Mouse (Mus musculus): ENCODE results near the gene Zbtb16. TPM values are rescaled to one million over a fixed set of nuclear protein-coding genes. Genes with fewer than 3 reads are reported as not detected.

Zbtb16 gene
- total and polyA plus RNA-seq, 2 experiments from 2014 or later, result 6.8 to 13.5 TPM

- Histone ChIP-seq H3K4me2 (ENCODE audit: low read depth, low read length) (no peak overlapping the region), H3K27ac (no peak overlapping the region), H3K4me3 (ENCODE audit: low read length) (no peak overlapping the region), H3K9ac (replicated peaks; ENCODE audit: low read length) (no peak overlapping the region), H3K27me3 (ENCODE audit: insufficient read depth, low read length) (no peaks in the 10 kb centered on the region), H3K36me3 (ENCODE audit: insufficient read depth, low read length) (no peaks in the 10 kb centered on the region), H3K4me1 (ENCODE audit: insufficient read depth, low read length) (peaks cover 8% of the 10 kb centered on the region; the same call in 1 of the 2 replicates), H3K9me3 (ENCODE audit: low read length) (no peaks in the 10 kb centered on the region)
- 89% methylated on average over 6 of the region's 6 CpGs for WGBS
- DNase-seq (ENCODE audit: low spot score) (no peak), ATAC-seq (no peak)
- no peak for TF ChIP-seq CTCF (IDR thresholded peaks at IDR 0.05; ENCODE audit: low read depth)
Measured at GRCm38 (mm10) chr9:48798044-48798443, 38.0 kb downstream of the Zbtb16 start.

DNA sequence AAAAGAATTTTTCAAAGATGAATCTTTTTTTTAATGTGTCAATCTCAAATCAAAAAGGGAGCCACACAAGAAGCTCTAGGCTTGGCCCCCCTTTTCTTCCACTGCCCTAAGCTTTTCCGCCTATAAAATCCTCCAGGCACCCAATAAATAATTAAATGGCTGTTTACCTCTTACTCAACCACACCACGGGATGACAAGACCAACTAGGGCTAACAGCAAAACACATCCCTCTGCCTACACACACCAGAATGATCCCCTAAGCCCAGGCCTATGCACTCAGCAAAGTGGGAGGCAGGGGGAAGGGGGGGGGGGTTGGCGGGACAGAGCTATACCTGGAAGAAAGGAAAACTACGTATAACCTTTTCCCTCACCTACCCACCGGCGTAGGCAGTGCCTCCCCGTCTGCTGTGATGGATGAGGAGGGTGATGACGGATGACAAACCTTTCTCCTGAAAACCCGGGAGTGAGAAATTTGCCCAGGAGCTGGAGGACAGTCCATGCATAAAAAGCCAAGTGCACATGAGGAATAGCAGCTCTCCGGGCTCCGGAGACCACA, 39.7 kb downstream of the Zbtb16 start:
- H3K27ac ChIP-seq, result no peak overlapping the region
- no peak overlapping the region for H3K4me2 ChIP-seq (ENCODE audit: low read depth, low read length)
- TF ChIP-seq CTCF (IDR thresholded peaks at IDR 0.05; ENCODE audit: low read depth), result no peak
- H3K9me3 ChIP-seq (ENCODE audit: low read length), result no peaks in the 10 kb centered on the region
- H3K4me3 ChIP-seq (ENCODE audit: low read length), result no peak overlapping the region
- no peak for ATAC-seq
- DNase-seq (ENCODE audit: low spot score), result no peak
- WGBS, result 56% methylated on average over 11 of the region's 11 CpGs
- peaks cover 8% of the 10 kb centered on the region; the same call in 1 of the 2 replicates for H3K4me1 ChIP-seq (ENCODE audit: insufficient read depth, low read length)
- H3K36me3 ChIP-seq (ENCODE audit: insufficient read depth, low read length), result no peaks in the 10 kb centered on the region
- no peak overlapping the region for H3K9ac ChIP-seq (replicated peaks; ENCODE audit: low read length)
- no peaks in the 10 kb centered on the region for H3K27me3 ChIP-seq (ENCODE audit: insufficient read depth, low read length)

- no peak overlapping the region for H3K4me3 ChIP-seq (ENCODE audit: low read length)
- no peaks in the 10 kb centered on the region for H3K36me3 ChIP-seq (ENCODE audit: insufficient read depth, low read length)
- DNase-seq (ENCODE audit: low spot score) (no peak), ATAC-seq (no peak)
- H3K27me3 ChIP-seq (ENCODE audit: insufficient read depth, low read length), result no peaks in the 10 kb centered on the region
- no peak overlapping the region for H3K27ac ChIP-seq
- TF ChIP-seq CTCF (IDR thresholded peaks at IDR 0.05; ENCODE audit: low read depth), result no peak
- H3K4me1 ChIP-seq (ENCODE audit: insufficient read depth, low read length), result peaks cover 8% of the 10 kb centered on the region; the same call in 1 of the 2 replicates
- H3K4me2 ChIP-seq (ENCODE audit: low read depth, low read length), result no peak overlapping the region
- 45% methylated on average over 10 of the region's 10 CpGs for WGBS
- no peak overlapping the region for H3K9ac ChIP-seq (replicated peaks; ENCODE audit: low read length)
- H3K9me3 ChIP-seq (ENCODE audit: low read length), result no peaks in the 10 kb centered on the region
Measured at GRCm38 (mm10) chr9:48795740-48796139, 40.3 kb downstream of the Zbtb16 start.

GRCm38 (mm10) chr9:48795095-48795494, 40.9 kb downstream of the Zbtb16 start:
- Histone ChIP-seq H3K27me3 (ENCODE audit: insufficient read depth, low read length) (no peaks in the 10 kb centered on the region), H3K4me3 (ENCODE audit: low read length) (no peak overlapping the region), H3K36me3 (ENCODE audit: insufficient read depth, low read length) (no peaks in the 10 kb centered on the region), H3K4me1 (ENCODE audit: insufficient read depth, low read length) (peaks cover 8% of the 10 kb centered on the region; the same call in 1 of the 2 replicates), H3K9ac (replicated peaks; ENCODE audit: low read length) (no peak overlapping the region), H3K4me2 (ENCODE audit: low read depth, low read length) (no peak overlapping the region), H3K9me3 (ENCODE audit: low read length) (no peaks in the 10 kb centered on the region), H3K27ac (no peak overlapping the region)
- DNase-seq (ENCODE audit: low spot score) (no peak), ATAC-seq (no peak)
- WGBS, result 36% methylated on average over 8 of the region's 8 CpGs
- TF ChIP-seq CTCF (IDR thresholded peaks at IDR 0.05; ENCODE audit: low read depth), result no peak

DNA sequence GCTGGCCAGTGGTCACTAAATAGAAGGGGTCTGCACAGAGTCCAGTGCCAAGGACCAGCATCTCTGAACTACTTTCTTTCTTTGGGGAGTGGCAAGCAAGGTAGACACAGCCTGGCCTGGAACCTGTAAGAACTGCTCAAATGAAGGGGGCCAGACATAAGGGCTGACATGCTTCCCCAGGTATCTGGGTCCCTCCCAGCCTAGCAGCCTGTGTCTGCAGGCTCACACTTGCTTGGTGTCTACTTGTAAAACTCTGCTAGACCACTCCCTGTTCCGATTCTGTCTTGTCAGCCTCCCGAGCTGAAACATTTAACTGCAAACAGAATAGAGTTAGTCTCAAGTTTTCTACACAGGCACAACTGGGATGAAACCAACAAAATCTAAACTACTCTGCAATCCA, 41.6 kb downstream of the Zbtb16 start:
- no peaks in the 10 kb centered on the region for H3K36me3 ChIP-seq (ENCODE audit: insufficient read depth, low read length)
- no peak overlapping the region for H3K4me2 ChIP-seq (ENCODE audit: low read depth, low read length)
- no peak for ATAC-seq
- H3K4me3 ChIP-seq (ENCODE audit: low read length), result no peak overlapping the region
- DNase-seq (ENCODE audit: low spot score), result no peak
- no peaks in the 10 kb centered on the region for H3K9me3 ChIP-seq (ENCODE audit: low read length)
- no peak overlapping the region for H3K9ac ChIP-seq (replicated peaks; ENCODE audit: low read length)
- no peak overlapping the region for H3K27ac ChIP-seq
- H3K27me3 ChIP-seq (ENCODE audit: insufficient read depth, low read length), result no peaks in the 10 kb centered on the region
- peaks cover 8% of the 10 kb centered on the region; the same call in 1 of the 2 replicates for H3K4me1 ChIP-seq (ENCODE audit: insufficient read depth, low read length)
- no peak for TF ChIP-seq CTCF (IDR thresholded peaks at IDR 0.05; ENCODE audit: low read depth)
- 77% methylated on average over 2 of the region's 2 CpGs for WGBS

DNA sequence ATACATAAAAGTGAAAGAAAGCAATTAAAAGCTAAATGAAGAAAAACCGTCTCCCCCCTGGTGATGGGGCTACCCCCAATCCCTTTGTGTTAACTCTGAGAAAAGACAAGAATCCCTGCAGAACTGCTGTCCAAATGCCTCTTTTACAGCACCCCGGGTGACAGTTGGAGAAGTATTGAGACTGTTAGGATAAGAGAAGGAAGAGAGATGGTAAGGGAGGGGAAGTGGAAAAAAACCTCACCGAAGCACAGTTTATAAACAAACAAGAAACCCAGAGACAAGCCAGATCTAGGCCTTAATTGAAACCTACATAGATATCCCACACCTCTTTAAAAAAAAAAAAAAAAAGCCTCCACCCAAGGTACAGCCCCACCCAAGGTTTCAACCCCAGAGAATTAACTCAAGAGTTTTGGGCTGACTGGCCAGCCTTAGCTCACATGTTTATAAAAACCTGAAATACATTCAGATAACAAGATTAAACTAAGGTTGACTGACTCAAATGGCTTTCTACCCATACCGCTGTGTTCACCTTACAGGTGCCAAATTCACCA, 42.3 kb downstream of the Zbtb16 start:
- no peak for TF ChIP-seq CTCF (IDR thresholded peaks at IDR 0.05; ENCODE audit: low read depth)
- H3K27ac ChIP-seq, result no peak overlapping the region
- WGBS, result 55% methylated on average over 4 of the region's 4 CpGs
- H3K9ac ChIP-seq (replicated peaks; ENCODE audit: low read length), result no peak overlapping the region
- DNase-seq (ENCODE audit: low spot score) (no peak), ATAC-seq (no peak)
- H3K36me3 ChIP-seq (ENCODE audit: insufficient read depth, low read length), result no peaks in the 10 kb centered on the region
- H3K4me2 ChIP-seq (ENCODE audit: low read depth, low read length), result no peak overlapping the region
- H3K27me3 ChIP-seq (ENCODE audit: insufficient read depth, low read length), result no peaks in the 10 kb centered on the region
- H3K9me3 ChIP-seq (ENCODE audit: low read length), result no peaks in the 10 kb centered on the region
- peaks cover 8% of the 10 kb centered on the region; the same call in 1 of the 2 replicates for H3K4me1 ChIP-seq (ENCODE audit: insufficient read depth, low read length)
- no peak overlapping the region for H3K4me3 ChIP-seq (ENCODE audit: low read length)

DNA sequence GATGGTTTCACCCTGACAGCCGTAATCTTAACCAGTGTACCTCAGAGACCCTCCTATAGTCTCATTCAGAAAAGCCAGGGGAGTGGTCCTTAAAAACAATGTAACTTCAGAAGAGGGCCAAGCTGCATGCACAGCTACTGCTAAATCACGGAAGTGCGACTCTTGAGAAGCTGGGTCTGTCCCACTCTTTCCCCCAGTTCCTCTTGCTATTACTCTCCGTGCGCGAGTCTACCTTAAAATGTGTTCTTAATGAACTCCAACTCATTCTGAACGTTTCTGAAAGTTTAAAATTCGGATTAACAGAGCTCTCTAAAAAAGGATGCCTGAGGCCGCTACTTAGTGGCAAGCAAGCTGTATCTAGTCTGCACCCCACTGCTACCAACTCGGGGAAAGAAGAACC, 45.4 kb downstream of the Zbtb16 start:
- 84% methylated on average over 10 of the region's 10 CpGs for WGBS
- H3K27ac ChIP-seq, result no peak overlapping the region
- DNase-seq (ENCODE audit: low spot score) (no peak), ATAC-seq (no peak)
- no peaks in the 10 kb centered on the region for H3K27me3 ChIP-seq (ENCODE audit: insufficient read depth, low read length)
- H3K9me3 ChIP-seq (ENCODE audit: low read length), result no peaks in the 10 kb centered on the region
- TF ChIP-seq CTCF (IDR thresholded peaks at IDR 0.05; ENCODE audit: low read depth), result no peak
- H3K4me2 ChIP-seq (ENCODE audit: low read depth, low read length), result no peak overlapping the region
- H3K4me1 ChIP-seq (ENCODE audit: insufficient read depth, low read length), result peaks cover 9% of the 10 kb centered on the region; the same call in 1 of the 2 replicates
- H3K9ac ChIP-seq (replicated peaks; ENCODE audit: low read length), result no peak overlapping the region
- H3K36me3 ChIP-seq (ENCODE audit: insufficient read depth, low read length), result no peaks in the 10 kb centered on the region
- no peak overlapping the region for H3K4me3 ChIP-seq (ENCODE audit: low read length)

Data from hindbrain, postnatal 0 days (tissue).